Mouse (Mus musculus) urinary bladder, postnatal 14 days (tissue): Measurements from ENCODE around the gene Rnf43.
A peak's percentile ranks its signal among the peaks of the same experiment; 100 is the strongest.

Experiments used
- DNase-seq: peaks from one replicate; pipeline ENCODE4 v3.0.0; 2021; ENCODE audit warnings: low spot score

Gene Rnf43

DNA sequence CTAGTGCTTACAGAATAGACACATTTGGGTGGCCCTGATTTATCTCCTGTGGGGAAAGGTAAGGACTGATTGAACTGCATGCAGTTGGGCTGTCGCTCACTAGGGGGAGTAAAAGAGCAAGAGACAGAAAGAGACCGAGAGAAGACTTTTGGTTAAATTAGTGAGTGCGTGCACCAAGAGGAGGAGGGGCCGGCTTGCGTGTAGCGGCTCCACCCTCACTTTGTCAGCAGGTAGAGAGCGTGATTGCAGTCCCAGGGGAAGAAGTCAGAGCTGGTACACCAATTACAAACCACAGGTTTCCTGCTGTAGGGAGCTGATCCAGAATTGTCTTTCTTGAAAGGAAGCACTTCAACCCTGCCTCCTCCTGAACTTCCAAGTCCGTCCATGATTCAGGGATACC lies at the start of gene Rnf43:
Gene Rnf43, plus strand, starts transcription at position 316 of the 400 bp plus-strand sequence.
- DNase-seq, result peak; percentile 92

- DNase-seq, result no peak
Observed at GRCm38 (mm10) chr11:87613972-87614371, 48.5 kb upstream of the Rnf43 start.

DNA sequence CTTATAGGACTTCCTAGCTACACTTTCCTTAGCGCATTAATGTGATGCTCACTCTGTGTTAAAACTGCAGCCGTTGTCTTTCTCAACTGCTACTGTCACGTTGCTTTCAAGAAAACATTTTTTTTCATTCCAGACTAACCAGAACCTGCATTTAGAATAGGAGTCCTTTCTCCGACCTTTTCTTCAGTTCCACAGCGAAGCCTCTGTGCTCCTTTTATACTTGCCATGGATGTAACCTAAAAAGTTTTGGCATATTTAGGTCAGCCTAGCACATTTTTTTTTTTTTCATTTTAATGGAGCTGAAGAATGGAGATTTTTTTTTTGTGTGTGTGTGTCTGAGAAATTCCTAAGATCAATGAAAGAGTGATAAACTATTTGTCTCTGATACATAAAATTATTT lies 47.0 kb upstream of the Rnf43 start:
- DNase-seq, result no peak

- DNase-seq, result no peak
Observed at GRCm38 (mm10) chr11:87615952-87616351, 46.6 kb upstream of the Rnf43 start.

- DNase-seq, result no peak
Observed at GRCm38 (mm10) chr11:87616790-87617474, 45.6 kb upstream of the Rnf43 start, which contains the start of gene Hsf5. Gene Hsf5, plus strand, starts transcription at chr11:87617164.

DNA sequence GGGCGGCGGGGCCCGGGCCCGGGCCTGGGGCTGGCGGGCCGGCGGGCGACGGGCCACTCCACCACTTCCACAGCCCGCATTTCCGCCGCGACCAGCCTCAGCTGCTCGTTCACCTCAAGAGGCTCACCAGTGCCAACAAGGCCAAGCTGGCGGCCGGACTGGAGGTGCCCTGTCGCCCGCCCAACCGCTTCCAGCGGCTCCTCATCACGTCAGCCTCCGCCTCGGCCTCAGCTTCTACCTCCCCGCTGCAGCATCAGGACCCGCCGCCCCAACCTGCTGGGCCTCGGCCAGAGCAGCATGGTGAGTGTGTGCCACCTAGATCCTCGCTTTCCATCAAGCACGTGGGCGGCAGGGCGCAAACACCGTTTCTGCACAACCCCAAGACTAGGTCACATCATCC lies 44.9 kb upstream of the Rnf43 start:
- DNase-seq, result no peak

DNA sequence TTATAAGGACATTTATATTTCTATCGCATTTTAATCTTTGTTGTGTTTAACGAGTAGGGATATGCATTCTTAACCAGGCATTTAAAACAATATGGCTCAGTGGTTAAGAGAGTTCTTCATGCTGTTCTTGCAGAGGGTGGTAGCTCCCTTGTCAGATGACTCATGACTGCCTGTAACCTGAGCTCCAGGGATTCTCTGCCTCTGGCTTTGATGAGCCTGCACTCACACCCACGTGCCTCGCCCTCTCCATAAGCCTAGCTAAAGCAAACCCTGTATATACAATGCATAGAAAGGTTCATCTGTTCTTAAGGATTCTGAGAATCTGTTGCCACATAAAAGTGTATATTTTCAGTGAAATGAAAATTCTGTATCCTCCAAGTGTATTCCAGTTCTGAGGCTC lies 39.4 kb upstream of the Rnf43 start:
- no peak for DNase-seq

DNA sequence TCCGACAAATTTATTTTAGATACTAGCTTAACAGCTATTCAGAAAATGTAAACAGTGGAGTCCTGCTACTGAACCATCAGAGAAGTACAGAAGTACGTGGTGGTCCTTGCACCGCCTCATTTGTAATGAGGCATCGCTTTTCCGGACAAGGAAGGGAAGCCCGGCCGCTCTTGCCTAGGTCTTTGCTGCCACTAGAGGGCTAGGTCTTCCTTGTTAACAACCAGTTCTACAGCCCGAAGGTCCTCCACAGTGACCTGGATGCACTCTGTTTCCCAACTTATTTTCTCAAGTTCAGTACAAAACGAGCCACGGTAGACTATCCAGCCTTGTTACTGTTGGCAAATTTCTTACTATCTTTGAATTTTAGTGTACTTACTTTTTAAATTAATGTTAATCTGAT lies 32.7 kb upstream of the Rnf43 start:
- DNase-seq, result peak; percentile 53

- no peak for DNase-seq
Observed at GRCm38 (mm10) chr11:87638793-87639192, 23.7 kb upstream of the Rnf43 start.

DNA sequence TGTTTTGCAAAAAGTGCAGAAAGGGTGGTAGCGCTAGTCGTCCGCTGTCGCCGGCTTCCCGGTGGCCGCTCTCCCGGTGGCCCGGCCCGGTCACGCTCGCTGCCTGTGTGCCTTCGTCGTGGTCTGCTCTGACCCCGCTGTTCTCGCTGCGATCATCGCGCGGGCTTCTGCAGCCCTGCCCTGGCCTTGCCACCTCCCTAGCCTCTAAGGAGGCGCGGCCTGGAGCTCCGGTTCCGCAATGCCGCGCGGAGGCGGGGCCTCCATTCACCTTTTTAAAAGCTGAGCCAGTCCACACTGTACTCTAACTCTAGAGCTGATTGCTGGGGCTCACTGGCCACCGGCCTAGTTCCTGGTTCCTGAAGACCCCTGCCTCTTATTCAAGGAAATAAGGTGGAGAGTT lies 23.3 kb upstream of the Rnf43 start:
- DNase-seq, result peak; percentile 73

DNA sequence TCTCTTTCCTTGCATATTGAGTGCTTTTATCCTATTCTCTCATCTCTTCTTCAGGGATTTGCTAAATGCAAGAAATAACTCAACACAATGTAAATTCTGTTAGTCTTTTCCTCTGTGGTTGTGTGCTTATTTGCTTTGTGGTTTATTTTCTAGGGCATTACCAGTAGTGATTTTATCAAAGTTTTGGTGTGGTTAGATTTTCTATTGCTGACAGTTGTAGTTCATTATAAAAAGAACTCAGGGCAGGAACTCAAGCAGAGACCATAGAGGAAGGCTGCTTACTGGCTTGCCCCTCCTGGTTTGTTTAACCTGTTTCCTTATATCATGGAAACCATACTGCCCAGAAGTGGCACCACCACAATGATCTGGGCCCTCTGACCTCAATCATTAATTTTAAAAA lies 19.7 kb upstream of the Rnf43 start:
- DNase-seq, result no peak

GRCm38 (mm10) chr11:87654693-87655092 lies 7.8 kb upstream of the Rnf43 start:
- no peak for DNase-seq

DNA sequence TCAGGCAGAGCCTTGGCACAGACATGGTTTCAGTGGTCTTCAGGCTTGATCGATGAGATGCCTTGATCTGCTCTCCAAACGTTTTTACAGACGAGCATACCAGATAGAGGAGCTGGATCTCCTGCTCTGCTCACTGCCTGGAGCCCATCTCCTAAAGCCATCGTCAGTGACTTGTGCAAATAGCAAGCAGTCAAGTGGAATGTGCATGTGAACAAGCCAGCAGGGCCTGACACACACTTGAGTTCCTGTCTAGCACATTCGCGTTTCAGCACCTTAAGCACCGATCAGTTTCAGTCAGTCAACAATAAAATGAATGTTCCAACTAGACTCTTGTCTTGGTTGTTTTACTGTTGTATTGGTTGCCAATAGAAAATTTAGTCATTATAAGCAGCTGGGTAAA lies 3.3 kb upstream of the Rnf43 start:
- DNase-seq, result no peak

DNA sequence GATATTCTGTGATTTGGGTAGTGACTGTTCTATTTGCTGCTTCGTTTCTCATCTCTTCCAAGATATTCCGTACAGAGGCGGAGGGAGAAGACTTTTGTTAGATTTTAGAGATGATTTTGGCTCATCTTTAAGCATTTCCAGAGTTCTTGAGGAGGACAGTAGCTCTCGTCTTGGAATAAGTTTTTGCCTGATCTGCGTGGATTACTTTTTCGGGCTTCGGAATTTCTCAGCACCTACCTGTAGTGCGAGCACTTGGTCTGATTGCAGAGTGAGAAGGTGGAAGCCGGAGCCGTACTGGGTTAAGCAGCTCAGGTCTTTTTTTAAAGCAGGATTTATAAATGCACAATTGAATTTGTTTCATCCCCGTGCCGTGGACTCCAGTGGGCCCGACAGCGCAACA lies 300 bp downstream of the Rnf43 start:
- DNase-seq, result peak; percentile 12

GRCm38 (mm10) chr11:87663948-87664347 lies 1.4 kb downstream of the Rnf43 start:
- no peak for DNase-seq

DNA sequence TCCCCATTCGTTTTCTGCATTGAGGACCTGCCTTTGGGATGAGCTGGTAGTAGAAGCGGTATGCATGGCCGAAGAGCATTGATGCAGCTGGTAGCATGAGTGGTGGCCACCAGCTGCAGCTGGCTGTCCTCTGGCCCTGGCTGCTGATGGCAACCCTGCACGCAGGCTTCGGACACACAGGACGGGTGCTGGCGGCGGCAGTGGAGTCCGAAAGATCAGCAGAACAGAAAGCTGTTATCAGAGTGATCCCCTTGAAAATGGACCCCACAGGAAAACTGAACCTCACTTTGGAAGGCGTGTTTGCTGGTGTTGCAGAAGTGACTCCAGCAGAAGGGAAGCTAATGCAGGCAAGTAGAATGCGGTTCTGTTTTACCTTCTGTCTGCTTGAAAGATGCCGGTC lies 2.0 kb downstream of the Rnf43 start:
- DNase-seq, result peak; percentile 11

DNA sequence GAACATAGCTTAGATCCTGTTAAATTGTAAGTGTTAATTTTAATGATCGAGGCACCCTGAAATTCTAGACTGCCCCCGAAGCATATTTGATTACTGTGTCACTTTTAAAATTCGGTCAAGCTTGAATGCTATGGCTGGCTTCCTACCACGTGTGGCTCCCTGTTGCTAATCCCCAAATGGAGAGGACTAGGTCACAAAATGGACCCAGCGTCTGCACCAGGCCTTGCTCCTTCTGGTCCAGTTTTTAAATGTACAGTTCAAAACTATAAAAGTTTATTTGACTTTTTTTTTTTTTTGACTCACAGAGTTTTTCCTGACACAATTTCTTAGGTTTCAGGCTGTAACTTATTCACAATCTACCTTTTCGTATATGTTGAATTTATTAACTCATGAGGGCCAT lies 2.7 kb downstream of the Rnf43 start:
- no peak for DNase-seq

- DNase-seq, result no peak
Observed at GRCm38 (mm10) chr11:87665658-87666057, 3.1 kb downstream of the Rnf43 start.

DNA sequence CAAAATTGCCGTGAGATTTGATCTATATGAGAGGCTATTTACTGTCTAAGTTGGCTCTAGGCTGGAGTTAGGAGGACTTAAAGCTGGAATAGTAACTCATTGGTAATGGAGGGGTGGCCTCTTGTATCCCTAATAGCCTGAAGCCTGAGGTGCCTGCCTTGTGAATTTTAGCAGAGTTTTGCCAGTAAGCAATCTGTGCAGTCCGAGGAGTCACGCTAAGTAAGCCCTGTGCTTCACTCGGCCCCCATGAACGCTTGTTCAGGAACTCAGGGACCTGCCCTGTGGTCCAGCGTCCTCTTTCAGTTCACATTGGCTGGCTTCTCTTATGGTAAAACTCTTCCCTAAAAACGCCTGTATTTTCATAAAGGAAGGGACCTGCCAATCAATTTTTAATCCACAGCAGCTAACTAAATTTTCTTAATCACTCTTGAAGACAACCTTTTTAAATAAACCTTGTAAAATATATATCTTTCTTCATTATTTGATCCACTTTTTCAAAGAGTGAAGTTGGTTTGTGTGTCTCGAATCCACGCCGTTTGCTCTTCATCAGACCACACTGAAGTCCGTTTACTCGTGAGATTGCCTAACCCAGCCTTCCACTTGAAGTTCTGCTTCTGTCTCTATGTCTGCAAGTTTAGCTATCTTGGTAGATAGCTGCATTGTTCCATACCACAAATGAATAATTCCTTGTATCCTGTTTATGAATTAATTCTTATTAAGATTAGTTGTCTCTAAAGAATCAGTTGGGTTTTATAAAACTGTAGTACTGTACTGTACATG lies 3.9 kb downstream of the Rnf43 start:
- no peak for DNase-seq

DNA sequence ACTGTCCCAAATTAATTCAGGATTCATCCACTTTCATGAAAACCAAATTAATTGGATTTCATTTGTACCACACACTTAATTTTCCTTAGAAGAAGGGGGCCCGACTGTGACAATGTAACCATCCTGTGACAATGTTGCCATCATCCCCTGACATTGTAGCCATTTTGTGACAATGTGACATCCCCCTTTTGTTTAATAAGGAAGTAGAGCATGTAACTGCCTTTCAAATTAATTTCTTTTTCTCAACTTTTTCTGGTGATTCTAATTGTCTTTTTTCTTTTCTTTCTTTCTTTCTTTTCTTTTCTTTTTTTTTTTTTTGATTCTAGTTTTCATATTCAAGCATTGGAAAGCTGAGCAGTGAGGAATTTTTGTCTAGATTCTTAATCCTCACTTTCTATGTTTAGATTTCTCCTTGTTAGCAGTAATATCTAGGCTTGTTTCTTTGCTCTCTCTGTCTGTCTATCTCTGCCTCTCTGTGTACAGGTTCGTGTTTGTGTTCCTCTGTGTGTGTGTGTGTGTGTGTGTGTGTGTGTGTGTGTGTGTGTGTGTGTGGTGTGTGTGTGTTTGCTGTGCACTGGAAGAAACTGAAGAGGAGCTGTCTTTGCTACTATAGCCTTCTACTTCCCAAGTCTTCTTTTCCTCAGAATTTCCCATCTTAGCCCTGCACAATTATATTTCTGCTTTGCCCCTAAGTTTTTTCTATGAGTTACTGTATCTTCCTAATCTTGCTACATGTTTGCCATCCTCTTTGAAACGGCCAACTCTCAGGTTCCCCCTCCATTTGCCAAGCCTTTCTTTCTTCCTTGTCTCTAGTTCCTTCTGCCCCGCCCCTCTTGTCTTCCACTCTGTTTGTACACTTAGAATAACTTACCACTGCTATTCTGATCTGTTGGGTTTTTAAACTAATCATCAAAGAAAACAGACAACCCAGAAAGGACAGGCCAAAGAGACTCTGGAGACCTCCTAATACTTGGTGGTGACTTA lies 4.9 kb downstream of the Rnf43 start:
- DNase-seq, result no peak

DNA sequence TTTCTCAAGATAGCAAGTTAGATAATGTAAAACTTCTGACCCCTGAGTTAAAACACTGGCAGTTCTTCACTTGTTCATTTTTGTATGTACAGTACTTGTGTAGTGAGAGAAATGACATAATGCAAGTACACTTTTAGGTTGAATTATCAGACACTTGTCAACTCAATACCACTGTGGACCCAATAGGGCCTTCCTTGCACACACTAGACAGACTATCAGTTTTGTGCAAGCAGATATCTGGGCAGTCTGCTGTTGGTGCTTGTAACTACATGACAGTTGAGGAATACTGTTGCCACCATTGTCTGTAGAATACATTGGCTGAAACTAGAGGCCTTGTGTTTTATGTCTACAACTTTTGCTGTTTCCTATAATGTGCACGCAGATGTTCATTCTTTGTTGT lies 10.8 kb downstream of the Rnf43 start:
- DNase-seq, result no peak

DNA sequence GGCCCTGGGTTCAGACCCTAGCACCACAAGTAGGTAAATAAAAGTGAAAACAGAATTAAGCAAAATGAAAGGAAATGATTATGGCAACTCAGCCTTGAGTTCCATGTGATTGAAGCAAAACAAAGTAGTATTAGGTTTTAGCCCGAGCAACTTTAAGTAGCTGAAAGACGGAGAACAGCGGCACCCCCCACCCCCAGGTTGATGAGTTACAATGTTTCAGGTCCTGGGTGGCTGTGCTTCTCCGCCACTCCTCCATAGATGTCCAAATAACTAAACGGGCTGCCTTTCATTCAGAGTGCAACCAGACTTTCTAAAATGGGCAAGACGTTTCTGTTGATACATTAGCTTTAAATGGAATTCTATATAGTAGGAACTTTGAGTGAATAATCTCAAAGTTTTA lies 13.1 kb downstream of the Rnf43 start:
- DNase-seq, result no peak
